Mouse (Mus musculus): ENCODE data around the gene Dnah8.

GRCm38 (mm10) chr17:30882206-30882605, 258.1 kb downstream of the Dnah8 start:
- TF ChIP-seq CTCF (conservative IDR thresholded peaks at IDR 0.05; ENCODE audit: low read length) (no peak), POU5F1 (IDR thresholded peaks at IDR 0.05; ENCODE audit: borderline replicate concordance, low read length) (no peak), NANOG (IDR thresholded peaks at IDR 0.05; ENCODE audit: borderline replicate concordance, low read length) (no peak)
